Mouse (Mus musculus) lung, postnatal 25 days (tissue): ENCODE measurements at regions not wholly inside any gene's neighbourhood (a gene's known extent, or its start where the extent isn't known, plus 50 kb on each side); places are given as distances from the start of the nearest gene placed in this dataset.
A peak's percentile ranks its signal among the peaks of the same experiment; 100 is the strongest.
"Not testable (repeated sequence)": the region's sequence is repeated elsewhere in the genome, so short reads cannot be mapped to it uniquely, and the experiment has no call there.

Experiments
- DNase-seq: peaks from one replicate; pipeline ENCODE4 v3.0.0; 2022; ENCODE audit warnings: low spot score

DNA sequence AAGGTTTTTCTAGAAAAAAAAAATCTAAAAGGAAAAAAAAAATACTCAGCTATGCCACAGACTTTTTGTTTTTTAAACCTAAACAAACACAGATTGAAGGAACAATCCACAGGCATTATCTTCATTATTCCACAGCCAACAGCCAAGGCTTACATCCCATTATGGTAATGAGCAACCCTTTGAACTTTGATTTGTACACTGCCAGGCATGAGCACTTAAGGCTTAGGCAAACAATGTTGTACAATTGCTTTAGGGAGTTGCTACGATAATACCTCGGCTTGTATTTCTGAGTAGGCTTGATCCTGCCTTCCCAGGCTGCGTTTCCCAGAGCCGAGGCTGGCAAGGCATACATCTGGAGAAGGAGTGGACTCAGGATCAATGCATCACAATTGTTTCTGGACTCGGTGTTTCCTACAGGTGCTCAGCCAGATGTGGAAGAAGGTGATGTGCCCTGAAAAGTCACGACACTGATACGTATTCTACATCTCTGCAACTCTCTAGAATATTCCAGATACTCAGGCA lies 409.0 kb upstream of the Igfbp7 start:
- DNase-seq, result no peak

DNA sequence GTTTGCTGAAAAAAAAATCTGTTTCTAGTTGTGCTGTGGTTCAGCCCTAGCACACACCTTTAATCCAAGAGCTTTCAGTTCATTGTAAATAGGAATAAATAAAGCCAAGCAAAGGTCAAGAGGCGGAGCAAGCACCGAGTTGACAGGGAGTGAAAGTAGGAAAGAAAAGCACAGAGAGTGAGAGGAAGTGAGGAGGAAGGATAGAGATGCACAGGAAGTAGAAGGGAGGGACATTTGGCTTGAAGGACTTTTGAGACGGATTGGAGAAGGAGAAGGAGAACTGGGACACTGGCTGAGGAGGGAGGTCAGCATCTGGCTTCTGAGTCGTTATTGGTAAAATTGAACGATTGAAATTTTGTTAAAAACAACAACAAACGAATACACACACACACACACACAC lies 402.0 kb upstream of the Igfbp7 start:
- no peak for DNase-seq

DNA sequence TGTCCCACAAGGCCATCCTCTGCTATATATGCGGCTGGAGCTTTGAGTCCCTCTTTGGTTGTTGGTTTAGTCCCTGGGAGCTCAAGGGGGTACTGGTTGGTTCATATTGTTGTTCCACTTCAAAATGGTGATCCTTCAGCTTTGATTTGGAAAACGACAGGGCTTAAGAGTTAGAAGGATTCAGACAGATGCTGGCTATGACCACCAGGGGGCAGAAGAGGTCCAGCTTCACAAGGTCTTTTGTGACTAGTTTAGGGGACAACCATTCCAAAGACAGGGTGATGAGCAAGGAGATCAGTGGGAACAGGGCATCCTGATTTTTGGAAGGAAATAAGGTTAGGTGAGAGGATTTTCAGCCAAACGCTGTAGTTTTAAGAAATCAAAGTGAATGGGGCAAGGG lies 399.9 kb upstream of the Igfbp7 start:
- DNase-seq, result peak; percentile 27

DNA sequence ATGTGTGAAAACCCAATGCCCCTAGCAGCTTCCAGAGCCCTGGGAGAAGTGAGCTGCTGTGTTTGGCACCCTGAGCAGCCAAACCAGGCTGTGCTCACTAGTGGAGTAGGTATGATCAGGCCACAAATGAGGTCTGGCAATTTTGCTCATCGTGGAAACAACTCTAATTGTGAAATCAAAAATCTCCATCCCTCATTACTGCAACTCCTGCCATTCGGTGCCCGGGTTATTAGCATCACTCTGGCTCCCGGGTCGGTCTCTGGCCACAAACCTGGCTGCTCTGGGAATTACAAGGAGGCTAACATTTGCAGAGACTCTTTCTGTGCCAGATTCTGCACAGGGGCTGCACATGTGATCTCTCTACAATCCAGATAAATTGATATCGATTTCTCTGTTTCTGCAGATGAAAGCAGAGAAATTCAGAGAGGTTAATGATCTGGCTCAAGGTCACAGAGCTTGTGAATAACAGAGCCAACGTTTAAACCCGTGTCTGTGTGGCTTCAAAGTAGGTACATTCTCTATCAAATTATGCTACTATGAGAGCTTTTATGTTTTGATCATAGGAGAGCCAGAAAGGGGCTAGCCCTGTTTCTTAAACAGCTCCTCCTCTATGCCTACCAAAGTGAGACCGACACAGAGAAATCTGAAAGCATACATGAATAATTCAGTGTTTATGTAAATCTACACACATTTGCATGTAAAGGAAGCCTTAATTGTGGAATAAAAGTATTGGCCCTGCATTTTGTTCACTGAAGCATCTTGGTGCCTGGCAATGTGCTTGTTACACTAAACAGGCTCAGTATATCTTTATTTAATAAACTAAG lies 398.7 kb upstream of the Igfbp7 start:
- no peak for DNase-seq

DNA sequence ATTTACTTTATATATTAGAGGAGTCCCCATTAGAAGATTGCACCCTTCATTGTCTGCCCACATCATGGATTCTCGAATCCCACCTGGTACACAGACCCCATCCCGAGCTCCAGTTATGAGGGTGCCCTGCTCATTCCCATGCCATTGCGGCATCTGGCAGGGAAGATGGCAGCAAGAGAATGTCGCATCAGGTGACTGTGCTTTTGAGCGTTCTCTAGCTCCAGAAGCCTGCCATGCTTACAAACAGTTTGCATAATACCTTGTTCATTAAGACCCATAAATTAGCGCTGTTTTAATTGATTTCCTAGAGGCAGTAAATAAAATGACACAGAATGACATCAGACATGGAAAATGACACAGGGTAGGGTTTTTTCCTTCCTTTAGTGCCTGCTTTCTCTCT lies 398.0 kb upstream of the Igfbp7 start:
- DNase-seq, result no peak

DNA sequence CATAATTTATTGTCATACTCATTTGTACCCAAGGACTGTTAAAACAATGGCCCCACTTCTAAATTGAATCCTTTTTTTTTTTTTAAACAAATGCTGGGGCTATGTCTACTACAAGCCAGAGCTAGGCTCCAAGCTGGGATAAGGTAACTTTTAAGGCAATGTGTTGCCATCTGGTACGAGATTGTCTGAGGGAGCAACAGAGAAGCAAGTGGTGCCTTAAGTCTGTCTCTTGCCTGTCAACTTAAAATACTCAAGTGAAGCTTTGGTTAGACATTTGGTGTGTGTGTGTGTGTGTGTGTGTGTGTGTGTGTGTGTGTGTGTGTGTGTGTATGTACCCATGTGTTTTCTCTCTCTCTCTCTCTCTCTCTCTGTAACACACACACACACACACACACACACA lies 397.5 kb upstream of the Igfbp7 start:
- DNase-seq, result no peak

DNA sequence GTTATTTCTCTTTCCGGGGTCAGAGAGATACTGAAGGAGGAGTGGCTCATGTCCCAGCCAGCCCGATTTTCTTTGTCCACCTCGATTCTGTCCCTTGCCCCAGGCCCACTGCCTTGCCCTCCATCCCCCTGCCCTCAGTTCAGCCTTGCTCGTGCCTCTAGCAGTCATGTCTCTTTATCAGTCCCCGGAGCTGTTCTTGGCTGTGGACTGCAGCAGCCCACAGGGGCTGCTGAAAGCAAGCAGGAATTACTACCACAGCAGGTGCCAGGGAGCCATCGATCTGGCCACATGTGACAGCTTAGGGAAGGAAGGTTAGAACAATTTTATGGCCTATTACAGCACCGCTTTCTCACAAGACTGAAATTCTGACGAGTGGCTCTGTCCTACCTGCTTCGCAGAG lies 396.3 kb upstream of the Igfbp7 start:
- DNase-seq, result no peak

DNA sequence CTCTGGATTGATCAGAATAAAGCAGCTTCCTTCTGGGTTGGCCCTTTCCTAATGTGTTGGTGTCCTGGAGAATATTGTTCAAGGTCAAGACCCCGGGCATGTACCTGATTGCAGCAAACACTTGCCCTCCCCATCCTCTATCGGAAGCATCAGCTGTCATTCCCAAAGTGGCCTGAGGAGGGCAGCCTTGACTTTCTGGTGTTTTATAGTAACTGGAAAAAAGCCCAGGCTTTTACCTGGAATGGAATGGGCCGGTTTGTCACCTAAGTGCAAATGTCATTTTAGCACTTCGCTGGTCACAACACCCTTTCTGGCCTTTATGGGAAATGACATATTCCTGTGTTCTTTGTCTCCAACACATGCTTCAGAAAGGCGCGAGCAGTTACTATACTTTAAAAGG lies 395.7 kb upstream of the Igfbp7 start:
- DNase-seq, result peak; percentile 2

DNA sequence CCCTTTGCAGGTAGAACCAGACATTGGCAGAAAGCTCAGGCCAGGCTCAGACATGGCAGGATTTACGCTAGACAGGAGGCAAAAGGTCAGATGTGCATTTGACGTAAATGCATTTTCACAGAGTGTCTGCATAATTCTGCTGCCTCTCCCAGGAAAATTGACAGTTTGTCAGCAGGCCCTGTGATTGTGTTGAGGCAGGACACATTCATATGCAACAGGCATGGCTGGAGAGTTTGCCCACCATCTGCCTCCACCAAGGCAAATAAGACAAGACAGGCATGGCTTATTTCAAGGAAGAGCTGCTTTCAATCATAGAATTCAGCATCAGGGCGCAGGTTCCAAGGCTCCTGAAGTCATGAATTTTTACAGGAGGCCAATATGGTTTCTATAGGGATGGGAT lies 389.1 kb upstream of the Igfbp7 start:
- DNase-seq, result no peak

DNA sequence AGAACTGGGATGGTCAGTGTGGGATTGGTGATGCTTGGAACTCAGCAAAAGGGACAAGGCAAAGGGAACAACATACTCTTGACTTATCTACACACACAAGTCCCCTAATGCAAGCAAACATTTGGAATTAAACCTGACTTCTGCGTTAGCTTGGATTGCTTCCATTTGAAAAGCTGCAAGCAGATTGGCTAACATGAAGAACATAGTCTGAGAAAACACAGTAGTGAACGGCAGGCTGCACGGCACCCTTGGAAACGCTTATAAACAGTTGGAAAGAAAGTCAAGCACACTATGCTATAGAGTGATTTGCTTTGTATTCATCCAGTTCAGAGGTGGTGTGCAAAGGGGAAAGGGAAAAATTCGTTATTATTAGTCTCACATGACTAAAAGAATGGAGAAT lies 387.9 kb upstream of the Igfbp7 start:
- no peak for DNase-seq

DNA sequence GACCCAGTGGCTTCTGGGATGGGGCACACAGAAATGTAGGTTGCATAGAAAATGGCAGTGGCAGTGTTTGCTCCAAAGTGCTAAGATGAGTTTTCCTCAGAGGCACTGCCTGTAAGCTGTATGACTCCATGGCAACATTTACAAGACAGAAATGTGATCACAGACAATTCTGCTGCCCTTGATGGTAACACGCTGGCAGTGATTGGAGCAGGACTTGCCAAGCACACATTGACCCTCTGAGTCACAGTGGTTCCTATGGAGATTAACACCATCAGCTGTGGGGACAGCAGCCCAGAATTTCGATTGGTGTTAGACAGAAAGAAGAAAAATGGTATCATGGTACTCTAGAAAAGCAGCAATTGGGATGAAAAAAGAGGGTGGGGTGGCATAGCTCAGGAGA lies 376.1 kb upstream of the Igfbp7 start:
- DNase-seq, result no peak

DNA sequence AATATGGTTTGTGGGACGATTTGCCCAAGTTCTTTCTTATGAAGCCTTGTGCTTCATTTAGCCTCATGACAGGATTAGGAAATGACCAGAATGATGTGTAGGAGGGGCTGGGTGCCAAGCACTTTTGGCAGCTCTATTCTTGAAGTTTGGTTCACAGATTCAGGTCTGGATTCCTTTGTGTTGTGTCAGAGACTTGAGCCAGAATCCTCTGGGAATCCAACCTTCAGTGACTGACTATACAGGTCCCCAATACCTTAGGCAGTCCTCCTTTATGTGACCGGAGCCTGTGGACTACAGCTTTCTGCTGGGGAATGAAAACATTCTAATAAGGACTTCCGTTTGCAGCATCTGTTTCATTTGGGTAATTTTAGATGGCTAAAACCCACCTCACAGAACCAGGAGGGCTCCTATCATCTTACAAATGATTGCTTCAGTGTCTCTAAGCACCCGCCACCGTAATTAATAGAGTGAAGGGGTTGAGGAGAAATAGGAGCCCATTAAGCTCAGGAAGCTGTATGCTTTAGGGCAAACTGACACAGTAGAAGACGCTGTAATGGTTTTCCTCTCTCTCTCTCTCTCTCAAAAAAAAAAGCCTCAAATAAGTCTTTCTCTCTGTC lies 354.7 kb upstream of the Igfbp7 start:
- no peak for DNase-seq

DNA sequence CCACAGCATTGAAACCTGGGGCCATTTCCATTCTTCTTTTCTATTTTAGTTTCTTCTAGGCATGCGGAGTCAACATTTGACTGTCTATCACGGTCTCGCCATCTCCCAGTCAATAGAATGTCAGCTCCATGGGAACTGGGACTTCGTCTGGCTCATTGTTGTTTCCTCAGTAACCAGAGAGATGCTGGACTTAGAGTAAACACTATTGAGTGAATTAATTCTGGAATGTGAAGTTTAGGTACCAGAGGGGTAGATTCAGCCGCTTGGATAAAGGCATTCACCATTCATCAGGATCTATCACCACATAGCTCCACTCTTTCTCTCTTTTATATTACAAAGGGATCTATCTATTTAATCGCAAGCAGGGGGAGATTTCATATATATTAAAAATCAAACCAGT lies 354.2 kb upstream of the Igfbp7 start:
- DNase-seq, result no peak

DNA sequence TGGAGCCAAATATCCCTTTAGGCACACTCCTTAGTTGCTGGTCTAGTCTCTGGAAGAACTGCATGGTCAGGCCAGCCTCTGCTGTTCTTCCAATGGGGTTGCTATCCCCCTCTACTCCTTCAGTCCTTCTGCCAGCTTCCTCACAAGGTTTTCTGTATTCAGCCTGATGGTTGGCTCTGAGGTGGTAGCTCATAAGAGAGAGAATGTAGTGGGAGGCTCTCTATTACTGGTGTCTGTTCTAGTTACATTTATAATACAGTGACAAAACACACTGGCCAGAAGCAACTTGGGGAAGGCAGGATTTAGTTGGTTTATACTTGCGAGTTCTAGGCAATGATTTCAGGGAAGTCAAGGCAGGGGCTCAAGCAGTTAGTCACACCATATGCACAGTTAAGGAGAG lies 341.1 kb upstream of the Igfbp7 start:
- no peak for DNase-seq

DNA sequence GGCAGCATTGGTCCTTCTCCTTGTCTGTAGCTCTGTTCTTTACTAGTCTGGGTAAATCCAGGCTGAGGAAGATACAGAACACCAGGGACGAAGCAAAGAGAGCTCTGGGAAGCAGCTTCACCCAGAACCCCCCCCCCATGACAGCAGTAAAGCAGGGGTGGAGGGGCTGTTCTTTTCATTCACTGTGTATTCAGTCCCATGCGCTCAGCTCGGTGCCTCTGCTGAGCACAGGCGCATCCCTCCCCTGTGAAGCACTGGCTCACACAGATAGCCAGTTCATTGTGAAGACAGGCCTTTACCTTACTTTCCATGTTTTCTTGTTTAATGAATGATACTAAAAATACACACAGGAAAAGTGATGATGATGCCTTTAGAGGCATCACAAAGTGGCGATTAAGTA lies 338.8 kb upstream of the Igfbp7 start:
- no peak for DNase-seq

DNA sequence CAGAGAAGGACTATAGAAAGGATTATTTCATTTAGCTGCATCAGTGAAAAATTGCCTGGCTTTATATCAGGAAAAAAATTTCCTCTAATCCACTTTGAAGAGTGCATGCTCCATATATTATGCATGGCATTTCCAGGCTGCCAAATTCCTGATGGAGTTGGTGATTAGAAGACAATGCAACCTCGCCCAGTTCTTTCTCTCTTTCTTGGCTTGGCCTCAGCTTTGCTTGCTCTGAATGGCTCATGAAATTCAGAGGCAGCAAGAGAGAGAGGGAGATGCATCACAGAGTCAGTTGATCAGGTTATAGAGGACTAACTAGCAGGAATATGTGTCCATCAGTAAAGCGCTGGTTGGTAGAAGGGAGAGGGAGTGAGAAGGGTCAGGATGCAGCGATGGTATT lies 335.6 kb upstream of the Igfbp7 start:
- DNase-seq, result no peak

DNA sequence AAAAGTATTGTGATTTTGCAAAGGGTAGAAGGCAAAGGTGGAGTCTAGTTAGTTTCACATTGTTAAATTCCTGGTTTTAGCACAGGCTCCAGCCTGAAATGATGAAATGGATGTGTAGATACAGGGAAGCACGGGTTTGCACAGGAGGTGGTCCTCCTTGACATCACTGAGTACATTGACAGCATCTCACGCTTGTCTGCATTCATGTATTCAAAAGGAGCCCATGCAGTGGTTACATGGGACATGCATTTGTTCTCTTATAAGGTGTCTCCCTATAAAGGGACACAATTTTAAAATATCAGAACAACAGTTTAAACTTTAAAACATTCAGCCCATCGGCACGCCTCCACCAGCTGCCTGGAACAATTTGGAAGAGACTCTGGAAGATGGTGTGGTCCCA lies 322.4 kb upstream of the Igfbp7 start:
- DNase-seq, result not testable (repeated sequence)

DNA sequence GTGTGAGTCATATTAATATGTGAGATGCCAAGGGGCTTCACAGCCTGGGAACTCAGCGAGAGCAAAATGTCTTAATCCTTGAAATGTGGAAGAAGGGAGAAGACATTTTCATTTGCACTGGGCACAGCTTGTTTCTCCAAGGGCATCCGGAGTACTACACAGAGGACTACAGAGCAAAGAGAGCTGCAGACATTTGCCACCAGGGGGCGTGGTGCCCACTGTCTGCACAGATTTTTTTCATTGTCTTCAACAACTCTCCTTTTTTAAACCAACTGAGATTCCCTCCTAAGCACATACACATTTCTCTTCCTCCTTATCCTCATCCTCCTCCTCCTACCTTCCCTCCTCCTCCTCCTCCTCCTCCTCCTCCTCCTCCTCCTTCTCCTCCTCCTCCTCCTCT lies 273.8 kb upstream of the Igfbp7 start:
- DNase-seq, result no peak

DNA sequence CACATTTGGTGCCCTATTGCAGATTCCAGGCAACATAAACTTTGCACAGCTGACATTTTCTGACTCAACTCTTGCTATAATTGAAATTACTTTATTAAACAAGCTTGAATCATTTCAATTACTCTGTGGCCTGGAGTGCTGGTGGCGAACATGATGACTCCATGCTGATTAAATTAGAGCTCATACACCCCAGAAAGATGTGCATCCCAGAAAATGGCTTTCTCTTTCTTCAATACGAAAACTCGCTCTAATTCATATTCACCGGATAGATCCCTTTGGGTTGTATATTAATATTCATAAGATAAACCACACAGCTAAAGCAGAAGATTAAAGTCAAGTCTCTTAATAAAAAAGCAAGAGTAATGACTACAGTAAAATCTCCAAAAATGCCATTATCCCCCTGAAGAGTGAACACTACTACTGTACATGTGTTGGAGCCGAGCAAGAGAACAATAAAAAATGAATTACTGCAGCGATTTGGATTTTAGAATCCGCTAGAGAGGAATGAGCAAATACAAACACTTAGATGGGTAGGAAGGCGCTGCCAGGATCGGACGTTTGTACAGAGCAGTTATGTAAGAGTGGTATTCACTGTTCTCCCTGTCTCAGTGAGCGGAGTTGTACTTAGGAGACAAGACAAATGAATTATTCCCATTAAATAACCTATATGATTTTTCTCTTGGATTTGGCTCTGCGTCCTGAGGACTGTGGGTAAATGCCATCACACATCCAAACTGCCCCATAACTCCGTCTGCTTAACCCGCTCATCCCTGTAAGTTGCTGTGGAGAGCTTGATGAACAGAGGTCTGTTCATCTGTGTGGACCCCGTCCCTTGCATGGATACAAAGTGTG lies 264.5 kb upstream of the Igfbp7 start:
- DNase-seq, result no peak

DNA sequence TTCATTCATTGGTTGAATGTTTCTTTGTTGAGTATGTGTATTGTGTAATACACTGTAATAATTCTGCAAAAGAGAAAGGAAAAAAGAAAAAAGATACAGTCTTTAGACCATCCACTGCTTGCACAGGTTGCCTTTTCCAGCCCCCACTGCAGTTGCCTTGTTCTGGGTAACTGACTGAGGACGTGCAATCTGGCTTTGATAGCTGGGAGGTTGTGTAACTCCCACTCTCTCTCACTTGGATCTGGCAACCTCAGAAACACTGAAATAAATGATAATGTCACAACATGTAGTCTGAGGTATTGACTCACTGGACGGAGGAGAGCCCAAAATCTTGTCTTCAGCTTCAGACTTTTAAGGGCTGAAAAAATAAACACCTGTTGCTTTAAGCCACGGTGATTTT lies 255.3 kb upstream of the Igfbp7 start:
- peak; percentile 3 for DNase-seq

DNA sequence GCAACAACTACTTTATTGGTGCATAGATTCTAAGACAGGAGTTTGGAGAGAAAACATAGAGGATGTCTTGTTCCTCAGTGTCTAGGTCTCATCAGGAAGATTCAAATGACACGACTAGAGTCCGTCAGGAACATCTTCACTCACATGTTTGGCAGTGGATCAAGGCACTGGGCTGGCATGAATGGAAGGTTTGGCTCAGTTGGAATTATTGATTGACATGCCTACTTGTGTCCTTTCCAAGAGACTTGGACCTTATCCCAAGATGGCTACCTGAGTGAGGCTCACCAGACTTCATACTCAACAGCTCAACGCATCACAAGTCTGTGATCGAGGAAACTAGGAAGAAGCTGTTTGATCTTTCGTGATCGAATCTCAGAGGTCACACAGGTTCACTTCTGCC lies 251.2 kb upstream of the Igfbp7 start:
- no peak for DNase-seq

DNA sequence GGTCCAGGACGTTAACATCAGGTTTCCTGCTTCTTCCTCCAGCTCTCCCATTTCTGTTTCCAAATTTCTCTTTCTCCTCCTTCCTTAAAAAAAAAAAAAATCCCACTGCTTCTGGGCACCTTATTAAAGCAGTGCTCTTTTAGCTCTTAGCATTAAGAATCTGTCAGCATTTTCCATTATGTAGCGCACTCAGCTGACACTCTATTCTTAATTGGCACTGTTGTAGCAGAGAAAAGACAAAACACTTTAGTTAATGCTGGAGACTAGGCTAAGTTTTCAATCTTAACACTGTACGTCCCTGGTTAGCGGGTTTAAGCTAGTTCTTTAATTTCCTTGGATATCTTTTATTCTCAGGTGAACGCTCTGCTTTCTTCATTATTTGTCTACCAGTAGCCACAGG lies 236.8 kb upstream of the Igfbp7 start:
- no peak for DNase-seq

DNA sequence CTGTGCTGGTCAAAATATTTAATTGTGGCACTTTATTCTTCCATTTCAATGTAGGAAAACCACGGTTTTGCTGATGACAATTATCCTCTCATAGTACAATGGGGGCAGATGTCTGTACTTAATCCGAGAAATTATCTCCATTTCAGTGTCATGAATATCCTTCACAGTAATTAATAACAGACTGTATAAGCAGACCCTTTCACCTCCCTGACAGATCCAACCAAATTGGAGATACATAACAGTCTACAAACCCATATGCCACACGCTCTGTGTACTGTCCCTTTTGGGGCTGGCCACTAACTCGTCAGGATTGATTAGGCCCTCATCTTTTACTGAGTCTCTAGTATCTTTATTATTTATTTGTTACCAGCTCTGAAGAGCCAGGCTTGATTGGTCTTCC lies 212.6 kb upstream of the Igfbp7 start:
- no peak for DNase-seq
